Mouse (Mus musculus) stomach, postnatal 0 days (tissue): Measurements from ENCODE around the gene Bank1. TPM values are rescaled to one million over a fixed set of nuclear protein-coding genes. Genes with fewer than 3 reads are reported as not detected.
A peak's percentile ranks its signal among the peaks of the same experiment; 100 is the strongest.

ENCODE experiments used
- ATAC-seq: fragments of 200-750 bp; cut with Nextera tagmentation; 2 replicates; pipeline ENCODE4 v1.8.0; 2017; ENCODE audit not compliant: low FRiP score, low TSS enrichment
- DNase-seq: peaks from one replicate; pipeline ENCODE4 v3.0.0-alpha.2; 2016; ENCODE audit warnings: low spot score
- H3K27ac ChIP-seq: fragments of 300-500 bp; sonication (generic); replicated peaks from 2 replicates; pipeline ENCODE4 v1.5.1; 2014; ENCODE audit warnings: mild to moderate bottlenecking, control low read depth
- H3K27me3 ChIP-seq: fragments of 300-500 bp; sonication (generic); 2 replicates; pipeline ENCODE4 v1.6.1; 2014; ENCODE audit warnings: low read length; ENCODE audit not compliant: control insufficient read depth, insufficient read depth
- H3K36me3 ChIP-seq: fragments of 300-500 bp; sonication (generic); 2 replicates; pipeline ENCODE4 v1.6.1; 2014; ENCODE audit warnings: low read length, mixed read lengths; ENCODE audit not compliant: control insufficient read depth, insufficient read depth
- H3K4me1 ChIP-seq: fragments of 300-500 bp; sonication (generic); replicated peaks from 2 replicates; pipeline ENCODE4 v1.6.1; 2014; ENCODE audit warnings: antibody characterized with exemption; ENCODE audit not compliant: control insufficient read depth, insufficient read depth
- H3K4me2 ChIP-seq: fragments of 300-500 bp; sonication (generic); replicated peaks from 2 replicates; pipeline ENCODE4 v1.6.1; 2014; ENCODE audit warnings: low read depth, mild to moderate bottlenecking, control low read depth, moderate library complexity
- H3K4me3 ChIP-seq: fragments of 300-500 bp; sonication (generic); 2 replicates; pipeline ENCODE4 v1.5.1; 2014; ENCODE audit warnings: low read depth, low read length, control low read depth
- H3K9ac ChIP-seq: fragments of 300-500 bp; sonication (generic); 2 replicates; pipeline ENCODE4 v1.6.1; 2014; ENCODE audit warnings: mild to moderate bottlenecking, low read length, control low read depth, mixed read lengths
- H3K9me3 ChIP-seq: fragments of 300-500 bp; sonication (generic); 2 replicates; pipeline ENCODE4 v1.6.1; 2016; ENCODE audit warnings: low read length; ENCODE audit not compliant: control insufficient read depth
- CTCF ChIP-seq: IDR thresholded peaks from 2 replicates; pipeline ENCODE4 v1.5.1; 2016; ENCODE audit warnings: antibody characterized with exemption, low read depth, mild to moderate bottlenecking, moderate library complexity
- EP300 ChIP-seq: optimal IDR thresholded peaks from 2 replicates; pipeline ENCODE3; 2016; ENCODE audit warnings: antibody characterized with exemption
- WGBS: fragments of 180-500 bp; shearing (Covaris S2); extraction: QIAGEN DNeasy Blood & Tissue Kit; methylation state at CpG from one replicate; pipeline ENCODE4 v1.1.7; 2014; 5-methylcytosine and 5-hydroxymethylcytosine counted together
- polyA plus RNA-seq: library from polyadenylated mRNA; unstranded; fragments of >200 nt; fragmentation: Nextera tagmentation; extraction: Ambion mirVana; gene quantifications from 2 replicates; pipeline ENCODE4 v1.2.1, GENCODE M21; 2015

Gene Bank1
- polyA plus RNA-seq, 1 experiment from 2014 or later: 0.93 TPM

GRCm38 (mm10) chr3:136010616-136011015 is 315.2 kb downstream of the Bank1 start:
- Histone ChIP-seq H3K36me3 (no peaks in the 10 kb centered on the region), H3K9me3 (no peaks in the 10 kb centered on the region), H3K4me2 (no peak overlapping the region), H3K4me3 (no peak overlapping the region), H3K27me3 (no peaks in the 10 kb centered on the region), H3K4me1 (no peaks in the 10 kb centered on the region), H3K9ac (no peak overlapping the region), H3K27ac (no peak overlapping the region)
- ATAC-seq (no peak), DNase-seq (no peak)
- TF ChIP-seq CTCF (no peak), EP300 (no peak)
- WGBS: 77% methylated on average over 4 of the region's 4 CpGs

GRCm38 (mm10) chr3:136007846-136008245 is 318.0 kb downstream of the Bank1 start:
- H3K9me3 ChIP-seq: no peaks in the 10 kb centered on the region
- no peaks in the 10 kb centered on the region for H3K36me3 ChIP-seq
- ATAC-seq (peak; percentile 54; the same call in 1 of the 2 replicates), DNase-seq (peak; percentile 48)
- H3K9ac ChIP-seq: no peak overlapping the region
- H3K4me3 ChIP-seq: peak overlapping the region; percentile 4; the same call in 1 of the 2 replicates
- H3K27ac ChIP-seq: no peak overlapping the region
- H3K27me3 ChIP-seq: no peaks in the 10 kb centered on the region
- 20% methylated on average over 9 of the region's 9 CpGs for WGBS
- no peaks in the 10 kb centered on the region for H3K4me1 ChIP-seq
- peak overlapping the region; percentile 45 for H3K4me2 ChIP-seq
- TF ChIP-seq CTCF (no peak), EP300 (no peak)

- 31% methylated on average over 11 of the region's 11 CpGs for whole genome bisulfite sequencing
- DNase-seq (no peak), ATAC-seq (no peak)
- Histone ChIP-seq H3K4me2 (peak overlapping the region; percentile 45), H3K36me3 (no peaks in the 10 kb centered on the region), H3K9ac (no peak overlapping the region), H3K9me3 (no peaks in the 10 kb centered on the region), H3K4me1 (no peaks in the 10 kb centered on the region), H3K27ac (no peak overlapping the region), H3K27me3 (no peaks in the 10 kb centered on the region), H3K4me3 (peak overlapping the region; percentile 4; the same call in 1 of the 2 replicates)
- TF ChIP-seq CTCF: no peak
- TF ChIP-seq EP300: no peak
Observed at GRCm38 (mm10) chr3:136007081-136007828, 318.6 kb downstream of the Bank1 start.
